Mouse (Mus musculus): ENCODE results near the gene Sap30bp.

DNA sequence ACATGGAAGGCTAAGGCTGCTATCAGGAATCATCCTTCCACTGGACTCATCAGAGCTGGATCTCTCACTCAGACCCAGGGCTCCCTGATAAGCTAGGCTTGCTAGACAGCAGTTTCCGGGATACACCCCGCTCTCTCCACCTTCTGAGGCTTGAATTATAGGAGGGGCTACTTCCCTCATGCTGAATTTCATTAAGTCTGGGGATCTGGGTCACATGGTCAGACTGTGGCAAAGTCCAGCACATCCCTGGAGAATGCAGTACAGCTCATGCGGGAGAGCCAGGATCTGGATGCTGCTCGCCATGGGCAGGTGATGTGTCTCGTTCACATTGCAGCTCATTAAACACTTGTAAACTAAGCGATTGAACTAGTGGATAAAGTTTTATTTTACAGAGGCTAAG lies 37.9 kb downstream of the Sap30bp start:
- TF ChIP-seq GATA1 (IDR thresholded peaks at IDR 0.05; ENCODE audit: low read length) (no peak), TAL1 (IDR thresholded peaks at IDR 0.05; ENCODE audit: low read length) (no peak)
